Mouse (Mus musculus) midbrain, embryonic 14.5 days (tissue): ENCODE data around the gene Rora. TPM values are rescaled to one million over a fixed set of nuclear protein-coding genes. Genes with fewer than 3 reads are reported as not detected.
A peak's percentile ranks its signal among the peaks of the same experiment; 100 is the strongest.

Source experiments
- ATAC-seq: fragments of 200-750 bp; cut with Nextera tagmentation; 2 replicates; pipeline ENCODE4 v1.8.0; 2017; ENCODE audit warnings: moderate number of reproducible peaks, moderate library complexity; ENCODE audit not compliant: low FRiP score, low TSS enrichment
- DNase-seq: peaks from one replicate; pipeline ENCODE4 v3.0.0-alpha.2; 2015
- H3K27ac ChIP-seq: fragments of 300-500 bp; sonication (generic); replicated peaks from 2 replicates; pipeline ENCODE4 v1.5.1; 2014; ENCODE audit warnings: mild to moderate bottlenecking, low read depth, low read length, moderate library complexity
- H3K27me3 ChIP-seq: fragments of 300-500 bp; sonication (generic); 2 replicates; pipeline ENCODE4 v1.6.1; 2014; ENCODE audit warnings: low read length, control low read depth, mixed read lengths; ENCODE audit not compliant: control insufficient read depth, insufficient read depth
- H3K36me3 ChIP-seq: fragments of 300-500 bp; sonication (generic); 2 replicates; pipeline ENCODE4 v1.6.1; 2014; ENCODE audit warnings: low read length, control low read depth; ENCODE audit not compliant: control insufficient read depth, insufficient read depth
- H3K4me1 ChIP-seq: fragments of 300-500 bp; sonication (generic); 2 replicates; pipeline ENCODE4 v1.6.1; 2014; ENCODE audit warnings: mild to moderate bottlenecking, antibody characterized with exemption, low read length, control low read depth; ENCODE audit not compliant: control insufficient read depth, insufficient read depth
- H3K4me2 ChIP-seq: fragments of 300-500 bp; sonication (generic); 2 replicates; pipeline ENCODE4 v1.6.1; 2014; ENCODE audit warnings: mild to moderate bottlenecking, low read length, moderate library complexity
- H3K4me3 ChIP-seq: fragments of 300-500 bp; sonication (generic); replicated peaks from 2 replicates; pipeline ENCODE4 v1.5.1; 2014; ENCODE audit warnings: low read depth, low read length
- H3K9ac ChIP-seq: fragments of 300-500 bp; sonication (generic); replicated peaks from 2 replicates; pipeline ENCODE4 v1.6.1; 2014; ENCODE audit warnings: mild to moderate bottlenecking, low read length, moderate library complexity
- H3K9me3 ChIP-seq: fragments of 300-500 bp; sonication (generic); 2 replicates; pipeline ENCODE4 v1.6.1; 2016; ENCODE audit warnings: low read length, control low read depth, mixed read lengths; ENCODE audit not compliant: control insufficient read depth
- WGBS: fragments of 180-500 bp; shearing (Covaris S2); extraction: QIAGEN DNeasy Blood & Tissue Kit; methylation state at CpG from one replicate; pipeline ENCODE4 v1.1.7; 2014; 5-methylcytosine and 5-hydroxymethylcytosine counted together
- polyA plus RNA-seq: library from polyadenylated mRNA; unstranded; fragments of >200 nt; fragmentation: Nextera tagmentation; extraction: Ambion mirVana; gene quantifications from 2 replicates; pipeline ENCODE4 v1.2.1, GENCODE M21; 2014

The Rora gene
- polyA plus RNA-seq, 1 experiment from 2014 or later = 39.1 TPM

- Histone ChIP-seq H3K27me3 (no peaks in the 10 kb centered on the region), H3K4me2 (no peak overlapping the region), H3K9ac (no peak overlapping the region), H3K4me3 (no peak overlapping the region), H3K4me1 (peaks cover 4% of the 10 kb centered on the region; the same call in 1 of the 2 replicates), H3K36me3 (no peaks in the 10 kb centered on the region), H3K27ac (no peak overlapping the region), H3K9me3 (no peaks in the 10 kb centered on the region)
- WGBS = 89% methylated on average over 6 of the region's 6 CpGs
- DNase-seq (no peak), ATAC-seq (no peak)
Measured at GRCm38 (mm10) chr9:68804229-68804628, 150.6 kb downstream of the Rora start.

GRCm38 (mm10) chr9:68805776-68806175 lies 152.2 kb downstream of the Rora start:
- no peaks in the 10 kb centered on the region for H3K27me3 ChIP-seq
- no peaks in the 10 kb centered on the region for H3K36me3 ChIP-seq
- H3K9ac ChIP-seq = no peak overlapping the region
- WGBS = 66% methylated on average over 5 of the region's 5 CpGs
- peaks cover 4% of the 10 kb centered on the region; the same call in 1 of the 2 replicates for H3K4me1 ChIP-seq
- no peak overlapping the region for H3K4me2 ChIP-seq
- DNase-seq (no peak), ATAC-seq (no peak)
- H3K4me3 ChIP-seq = no peak overlapping the region
- H3K27ac ChIP-seq = 0 out of 2 replicates have a peak overlapping the region, but pooled peaks have one; percentile 55
- no peaks in the 10 kb centered on the region for H3K9me3 ChIP-seq

DNA sequence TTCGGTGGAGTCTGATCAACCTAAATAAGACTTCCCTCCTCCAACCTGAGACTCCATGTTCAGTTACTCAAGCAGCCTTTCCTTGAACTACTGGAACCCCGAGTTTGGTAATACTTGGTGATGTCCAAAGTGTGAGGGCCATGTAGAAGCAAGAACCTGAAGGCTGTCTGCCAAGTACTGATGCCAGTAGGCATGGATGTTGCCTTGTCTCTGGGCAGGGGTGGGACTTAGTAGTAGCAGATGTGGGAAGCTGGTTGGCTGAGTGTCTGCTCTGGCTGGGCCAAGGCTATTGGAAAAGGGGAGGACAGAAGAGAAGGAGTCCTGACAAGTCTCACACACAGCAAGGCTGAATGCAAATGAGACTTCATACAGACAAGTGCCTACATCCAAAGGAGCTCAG lies 154.1 kb downstream of the Rora start:
- WGBS = 86% methylated on average over 2 of the region's 2 CpGs
- no peak for DNase-seq
- no peak overlapping the region for H3K4me3 ChIP-seq

GRCm38 (mm10) chr9:68809536-68809935 lies 155.9 kb downstream of the Rora start:
- no peaks in the 10 kb centered on the region for H3K9me3 ChIP-seq
- 85% methylated on average over 5 of the region's 5 CpGs for WGBS
- no peak overlapping the region for H3K4me3 ChIP-seq
- ATAC-seq (no peak), DNase-seq (no peak)
- no peak overlapping the region for H3K27ac ChIP-seq
- no peaks in the 10 kb centered on the region for H3K27me3 ChIP-seq
- no peak overlapping the region for H3K9ac ChIP-seq
- no peaks in the 10 kb centered on the region for H3K36me3 ChIP-seq
- H3K4me1 ChIP-seq = peaks cover 4% of the 10 kb centered on the region; the same call in 1 of the 2 replicates
- no peak overlapping the region for H3K4me2 ChIP-seq

More for the DNA sequence above, 154.1 kb downstream of the Rora start:
- H3K4me1 ChIP-seq = peaks cover 4% of the 10 kb centered on the region; the same call in 1 of the 2 replicates
- no peak overlapping the region for H3K9ac ChIP-seq
- H3K4me2 ChIP-seq = no peak overlapping the region
- H3K27me3 ChIP-seq = no peaks in the 10 kb centered on the region
- no peak for ATAC-seq
- H3K9me3 ChIP-seq = no peaks in the 10 kb centered on the region
- no peaks in the 10 kb centered on the region for H3K36me3 ChIP-seq
- H3K27ac ChIP-seq = no peak overlapping the region

DNA sequence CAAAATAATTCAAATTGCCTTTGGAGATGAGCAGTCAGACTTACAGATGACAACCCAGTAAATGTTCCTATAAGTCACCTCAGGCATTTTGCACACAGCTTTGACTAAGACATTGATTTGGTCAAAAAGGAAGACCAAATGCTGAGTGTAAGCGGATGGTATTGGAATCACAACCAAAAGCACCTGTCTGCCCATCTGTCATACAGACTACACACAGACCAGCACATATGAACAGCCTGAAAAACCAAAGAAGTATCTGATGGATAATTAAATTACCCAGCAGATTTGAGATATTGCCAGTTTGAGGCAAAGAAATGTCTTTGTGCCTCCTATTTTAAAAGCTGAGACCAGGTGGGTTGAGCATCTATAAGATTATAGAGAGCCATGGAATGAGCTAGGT lies 161.1 kb downstream of the Rora start:
- no peaks in the 10 kb centered on the region for H3K4me1 ChIP-seq
- no peaks in the 10 kb centered on the region for H3K36me3 ChIP-seq
- 87% methylated on average over 1 of the region's 1 CpGs for WGBS
- no peaks in the 10 kb centered on the region for H3K27me3 ChIP-seq
- H3K4me3 ChIP-seq = no peak overlapping the region
- no peak overlapping the region for H3K9ac ChIP-seq
- no peak for DNase-seq
- ATAC-seq = no peak
- H3K27ac ChIP-seq = no peak overlapping the region
- H3K9me3 ChIP-seq = no peaks in the 10 kb centered on the region
- no peak overlapping the region for H3K4me2 ChIP-seq

DNA sequence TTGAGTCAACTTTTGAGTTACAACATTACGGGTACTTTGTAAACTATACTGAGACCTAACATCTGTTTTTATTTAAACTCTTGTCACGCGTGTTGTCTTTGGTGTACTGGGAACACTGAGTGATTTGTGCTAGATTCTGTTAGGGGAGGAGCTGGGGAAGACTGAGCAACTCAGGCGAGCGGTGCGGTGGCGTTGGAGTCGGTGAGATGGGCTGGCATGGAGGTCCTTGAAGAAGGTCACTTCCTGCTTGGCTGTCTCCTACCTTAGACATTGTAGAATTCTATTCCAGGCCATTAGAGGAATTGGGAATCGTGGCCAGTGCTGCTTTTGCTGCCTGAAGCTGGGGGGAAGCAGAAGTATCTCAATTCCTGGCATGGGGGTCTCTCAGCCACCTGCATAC lies 162.3 kb downstream of the Rora start:
- WGBS = 94% methylated on average over 9 of the region's 9 CpGs
- no peak overlapping the region for H3K9ac ChIP-seq
- ATAC-seq (no peak), DNase-seq (no peak)
- no peak overlapping the region for H3K4me2 ChIP-seq
- no peaks in the 10 kb centered on the region for H3K36me3 ChIP-seq
- H3K27me3 ChIP-seq = no peaks in the 10 kb centered on the region
- H3K9me3 ChIP-seq = no peaks in the 10 kb centered on the region
- H3K4me3 ChIP-seq = no peak overlapping the region
- H3K4me1 ChIP-seq = 0 out of 2 replicates have a peak, but pooled peaks cover 4% of the 10 kb centered on the region
- H3K27ac ChIP-seq = no peak overlapping the region

DNA sequence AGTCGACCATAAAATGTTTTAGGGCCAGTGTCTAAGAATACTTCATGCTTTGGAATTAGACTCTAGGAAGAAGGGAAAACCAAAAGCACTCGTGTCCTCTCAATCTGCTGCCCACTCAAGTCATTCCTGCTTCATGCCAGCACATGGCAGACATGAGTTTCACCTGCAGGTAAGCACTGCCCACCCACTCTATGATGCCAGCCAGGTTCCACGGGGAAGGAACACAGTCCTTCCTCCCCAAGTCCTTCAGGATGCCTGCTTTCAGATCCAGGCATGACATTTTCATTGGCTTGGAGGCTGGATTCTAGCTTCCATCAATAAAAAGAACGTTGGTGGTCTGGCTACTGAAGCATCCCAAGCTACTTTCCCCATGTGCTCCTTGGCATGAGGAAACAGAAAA lies 166.4 kb downstream of the Rora start:
- Histone ChIP-seq H3K27me3 (no peaks in the 10 kb centered on the region), H3K4me2 (no peak overlapping the region), H3K9me3 (no peaks in the 10 kb centered on the region), H3K4me3 (no peak overlapping the region), H3K9ac (no peak overlapping the region), H3K27ac (no peak overlapping the region), H3K36me3 (no peaks in the 10 kb centered on the region), H3K4me1 (0 out of 2 replicates have a peak, but pooled peaks cover 4% of the 10 kb centered on the region)
- 80% methylated on average over 4 of the region's 4 CpGs for WGBS
- DNase-seq (no peak), ATAC-seq (no peak)

- Histone ChIP-seq H3K4me1 (0 out of 2 replicates have a peak, but pooled peaks cover 4% of the 10 kb centered on the region), H3K4me3 (no peak overlapping the region), H3K4me2 (no peak overlapping the region), H3K27me3 (no peaks in the 10 kb centered on the region), H3K9ac (no peak overlapping the region), H3K27ac (no peak overlapping the region), H3K36me3 (no peaks in the 10 kb centered on the region), H3K9me3 (no peaks in the 10 kb centered on the region)
- no peak for ATAC-seq
- peak; percentile 33 for DNase-seq
Measured at GRCm38 (mm10) chr9:68820478-68820877, 166.9 kb downstream of the Rora start.

- no peak for ATAC-seq
- H3K27ac ChIP-seq = no peak overlapping the region
- H3K36me3 ChIP-seq = no peaks in the 10 kb centered on the region
- 0 out of 2 replicates have a peak, but pooled peaks cover 4% of the 10 kb centered on the region for H3K4me1 ChIP-seq
- H3K27me3 ChIP-seq = no peaks in the 10 kb centered on the region
- no peak for DNase-seq
- H3K4me3 ChIP-seq = no peak overlapping the region
- 67% methylated on average over 1 of the region's 1 CpGs for WGBS
- H3K9ac ChIP-seq = no peak overlapping the region
- no peak overlapping the region for H3K4me2 ChIP-seq
- no peaks in the 10 kb centered on the region for H3K9me3 ChIP-seq
Measured at GRCm38 (mm10) chr9:68821388-68821787, 167.8 kb downstream of the Rora start.
